ENCODE assay signal across 14 mouse cellular contexts in the genomic region with DNA sequence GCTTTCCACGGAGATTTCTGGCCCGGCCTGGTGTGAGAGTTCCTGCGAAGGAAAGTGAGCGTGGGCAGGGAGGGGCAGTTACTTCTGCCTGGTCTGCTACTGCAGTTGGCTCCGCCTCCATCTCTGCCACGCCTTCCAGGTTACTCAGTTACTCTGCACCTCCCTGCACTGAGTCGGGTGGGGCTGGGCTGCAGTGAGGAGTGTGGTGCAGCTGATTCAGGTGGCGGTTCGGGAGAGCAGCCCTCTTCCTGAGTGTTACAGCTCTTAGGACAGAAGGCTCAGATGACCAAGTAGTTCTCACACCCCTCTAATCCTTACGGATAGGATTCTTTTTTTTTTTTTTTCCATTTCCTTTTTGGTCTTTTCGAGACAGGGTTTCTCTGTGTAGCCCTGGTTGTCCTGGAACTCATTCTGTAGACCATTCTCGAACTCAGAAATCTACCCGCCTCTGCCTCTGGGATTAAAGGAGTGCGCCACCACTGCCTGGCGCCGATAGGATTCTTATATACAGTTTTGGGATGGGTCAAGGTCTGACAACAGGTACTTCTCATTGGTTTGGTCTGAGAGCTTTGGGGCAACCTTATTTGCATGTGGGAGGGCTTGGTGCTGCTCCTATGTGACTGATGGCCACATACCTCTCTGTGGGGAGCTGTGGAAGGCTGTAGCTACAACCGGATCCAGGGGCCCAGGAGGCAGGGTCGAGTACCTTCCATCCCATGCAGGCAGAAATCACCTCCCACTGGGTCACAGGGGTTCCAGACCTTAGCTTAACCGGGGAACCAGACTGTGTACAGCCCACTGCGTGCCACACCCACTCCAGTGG. TPM values are rescaled to one million over a fixed set of nuclear protein-coding genes. Genes with fewer than 3 reads are reported as not detected.
DNase-seq lines count a peak whose midpoint lies in the region; ATAC-seq lines count a peak whose summit lies in the region.
"Had no signal": no experiment of that assay in that cellular context is flagged by ENCODE, and none has a peak within 500 bp of the region (broad histone marks: within the 10 kb centered on the region; RNA-seq: fewer than 3 reads in every experiment).

No protein-coding gene starts in this region.

- H3K4me3 ChIP-seq in heart, embryonic 12.5 days: no peak overlapping the region
- H3K4me3 ChIP-seq in kidney, embryonic 16.5 days (ENCODE audit: low read length): no peak overlapping the region
- H3K4me3 ChIP-seq: midbrain, embryonic 12.5 days had no signal

- peaks cover 3% of the 10 kb centered on the region; the same call in 1 of the 2 replicates for H3K9me3 ChIP-seq in heart, embryonic 12.5 days (replicated peaks)
- H3K9me3 ChIP-seq in kidney, embryonic 16.5 days (ENCODE audit: low read length): peaks cover 9% of the 10 kb centered on the region

- H3K27me3 ChIP-seq in heart, embryonic 12.5 days (replicated peaks): no peaks in the 10 kb centered on the region
- H3K27me3 ChIP-seq in kidney, embryonic 16.5 days (ENCODE audit: insufficient read depth, low read length): no peaks in the 10 kb centered on the region
- H3K27me3 ChIP-seq: midbrain, embryonic 12.5 days had no signal

- no peak for DNase-seq in heart, adult 18-20 months
- DNase-seq in ES-CJ7 (ENCODE audit: low read depth, low spot score): peak; percentile 79
- peak; percentile 71 for DNase-seq in lung, postnatal 36 days
- no peak for DNase-seq in ovary, postnatal 36 days (ENCODE audit: low spot score)
- no peak for DNase-seq in right cerebral cortex, postnatal 4 days
- no peak for DNase-seq in urinary bladder, postnatal 14 days (ENCODE audit: low spot score)
- DNase-seq: gastrocnemius, postnatal 25 days had no signal

- no peaks in the 10 kb centered on the region for H3K4me1 ChIP-seq in heart, embryonic 12.5 days (replicated peaks)
- H3K4me1 ChIP-seq in kidney, embryonic 16.5 days (ENCODE audit: insufficient read depth, low read length): no peaks in the 10 kb centered on the region
- H3K4me1 ChIP-seq: midbrain, embryonic 12.5 days had no signal

- 64% methylated on average over 20 of the region's 20 CpGs for WGBS in heart, embryonic 12.5 days
- WGBS in kidney, embryonic 16.5 days: 84% methylated on average over 20 of the region's 20 CpGs

- no peak overlapping the region for H3K27ac ChIP-seq in heart, embryonic 12.5 days (ENCODE audit: poor library complexity, severe bottlenecking)
- no peak overlapping the region for H3K27ac ChIP-seq in kidney, embryonic 16.5 days (ENCODE audit: low read length)
- H3K27ac ChIP-seq: midbrain, embryonic 12.5 days had no signal

- no peak overlapping the region for H3K9ac ChIP-seq in heart, embryonic 12.5 days
- H3K9ac ChIP-seq in kidney, embryonic 16.5 days (replicated peaks; ENCODE audit: low read length): no peak overlapping the region
- H3K9ac ChIP-seq: midbrain, embryonic 12.5 days had no signal

- peak; percentile 89 for ATAC-seq in heart, embryonic 12.5 days (ENCODE audit: insufficient number of reproducible peaks, low FRiP score)
- 0 out of 2 replicates have a peak, but pooled peaks have one; percentile 42 for ATAC-seq in kidney, embryonic 16.5 days (ENCODE audit: low FRiP score, low TSS enrichment)

- H3K4me2 ChIP-seq in heart, embryonic 12.5 days: no peak overlapping the region
- H3K4me2 ChIP-seq in kidney, embryonic 16.5 days (replicated peaks; ENCODE audit: low read depth, low read length): no peak overlapping the region
- H3K4me2 ChIP-seq: midbrain, embryonic 12.5 days had no signal

- no peaks in the 10 kb centered on the region for H3K36me3 ChIP-seq in heart, embryonic 12.5 days
- no peaks in the 10 kb centered on the region for H3K36me3 ChIP-seq in kidney, embryonic 16.5 days (ENCODE audit: insufficient read depth, low read length)
- H3K36me3 ChIP-seq: midbrain, embryonic 12.5 days had no signal

RNA-seq across cellular contexts. Expression of a gene that starts 7.0 kb away (rescaled TPM):
- 43.8 and 45.2 TPM in 2 replicates for polyA plus RNA-seq in heart, embryonic 12.5 days (2016; fragmentation: Nextera tagmentation; extraction: Ambion mirVana)
- 10 to 100 TPM; 43.8 to 55.1 TPM for total RNA-seq in heart, adult 18-20 months (2021)
- polyA plus RNA-seq in kidney, embryonic 16.5 days (2015; fragmentation: Nextera tagmentation; extraction: Ambion mirVana): 70.2 and 72.4 TPM in 2 replicates

RNA-seq across cellular contexts. Expression of a gene that starts 14.1 kb away (rescaled TPM):
- polyA plus RNA-seq in heart, embryonic 12.5 days (2016; fragmentation: Nextera tagmentation; extraction: Ambion mirVana): 28.9 and 31.6 TPM in 2 replicates
- 10 to 100 TPM in 1 of 2 experiments, 1 to 10 TPM in 1; 1.9 to 12.3 TPM for total RNA-seq in heart, adult 18-20 months (2021)
- 5.8 and 6.7 TPM in 2 replicates for polyA plus RNA-seq in kidney, embryonic 16.5 days (2015; fragmentation: Nextera tagmentation; extraction: Ambion mirVana)

RNA-seq across cellular contexts. Expression of a gene that starts 32.7 kb away (rescaled TPM):
- polyA plus RNA-seq in heart, embryonic 12.5 days (2016; fragmentation: Nextera tagmentation; extraction: Ambion mirVana): 102 and 104 TPM in 2 replicates
- 10 to 100 TPM; 35.2 to 36.2 TPM for total RNA-seq in heart, adult 18-20 months (2021)
- 195 and 203 TPM in 2 replicates for polyA plus RNA-seq in kidney, embryonic 16.5 days (2015; fragmentation: Nextera tagmentation; extraction: Ambion mirVana)

RNA-seq across cellular contexts. Expression of a gene that starts 38.3 kb away (rescaled TPM):
- 0.17 TPM in 1 of 2 replicates, not detected in the other for polyA plus RNA-seq in heart, embryonic 12.5 days (2016; fragmentation: Nextera tagmentation; extraction: Ambion mirVana)
- total RNA-seq in heart, adult 18-20 months (2021): under 1 TPM; 0.13 to 0.15 TPM
- 0.20 and 0.32 TPM in 2 replicates for polyA plus RNA-seq in kidney, embryonic 16.5 days (2015; fragmentation: Nextera tagmentation; extraction: Ambion mirVana)
- total RNA-seq: hematopoietic stem cell, adult 5-6 weeks had no signal
- polyA plus RNA-seq: C2C12; limb, embryonic 11.5 days; small intestine, adult 2 months had no signal

RNA-seq across cellular contexts. Expression of a gene that starts 50.6 kb away (rescaled TPM):
- polyA plus RNA-seq in heart, embryonic 12.5 days (2016; fragmentation: Nextera tagmentation; extraction: Ambion mirVana): 391 and 421 TPM in 2 replicates
- total RNA-seq in heart, adult 18-20 months (2021): 1 to 10 TPM; 7.1 to 9.8 TPM
- polyA plus RNA-seq in kidney, embryonic 16.5 days (2015; fragmentation: Nextera tagmentation; extraction: Ambion mirVana): 13.3 and 49.9 TPM in 2 replicates
- total RNA-seq: hematopoietic stem cell, adult 5-6 weeks had no signal

Comparison
In these comparisons a context has a peak if more than half of its experiments do, and no peak if none do; other contexts are left out.
1. DNase-seq: peak in ES-CJ7 (single experiment) and lung, postnatal 36 days (single experiment); none in heart, adult 18-20 months (0 of 2), ovary, postnatal 36 days (single experiment), right cerebral cortex, postnatal 4 days (single experiment) and urinary bladder, postnatal 14 days (single experiment).